16 mouse cellular contexts compared by ENCODE assay signal in genomic region chr16:50672713-50673112, GRCm38 (mm10).
DNase-seq lines count a peak whose midpoint lies in the region; ATAC-seq and TF ChIP-seq lines count a peak whose summit lies in the region.
"Had no signal": no experiment of that assay in that cellular context is flagged by ENCODE, and none has a peak within 500 bp of the region (broad histone marks: within the 10 kb centered on the region; RNA-seq: fewer than 3 reads in every experiment).

No protein-coding gene starts in this region.

- H3K4me3 ChIP-seq in intestine, postnatal 0 days (ENCODE audit: low read depth, low read length), result no peak overlapping the region
- no peak overlapping the region for H3K4me3 ChIP-seq in intestine, embryonic 16.5 days (ENCODE audit: low read length)
- H3K4me3 ChIP-seq in lung, embryonic 14.5 days (ENCODE audit: low read depth, low read length), result no peak overlapping the region
- H3K4me3 ChIP-seq in CH12.LX (replicated peaks in 1 of 3; ENCODE audit: low read depth in 2 of 3, low read length in 2 of 3, poor library complexity in 1 of 3), result no peak overlapping the region
- H3K4me3 ChIP-seq: embryonic facial prominence, embryonic 13.5 days; forebrain, embryonic 10.5 days; limb, embryonic 10.5 days had no signal

- TF ChIP-seq RAD21 in CH12.LX (IDR thresholded peaks at IDR 0.05; ENCODE audit: low read depth, low read length), result peak; percentile 26

- no peak overlapping the region for H3K4me2 ChIP-seq in intestine, postnatal 0 days (replicated peaks; ENCODE audit: low read depth)
- no peak overlapping the region for H3K4me2 ChIP-seq in intestine, embryonic 16.5 days (ENCODE audit: low read depth, low read length)
- H3K4me2 ChIP-seq in lung, embryonic 14.5 days, result no peak overlapping the region
- no peak overlapping the region for H3K4me2 ChIP-seq in CH12.LX (ENCODE audit: insufficient read depth, low read depth, poor library complexity, severe bottlenecking)
- H3K4me2 ChIP-seq: embryonic facial prominence, embryonic 13.5 days had no signal

- ATAC-seq in intestine, postnatal 0 days, result no peak
- no peak for ATAC-seq in intestine, embryonic 16.5 days
- no peak for ATAC-seq in lung, embryonic 14.5 days (ENCODE audit: insufficient read depth)
- ATAC-seq in Patski, result no peak
- ATAC-seq in megakaryocyte progenitor cell, adult 5-6 weeks (replicated peaks; ENCODE audit: poor library complexity), result no peak

- H3K36me3 ChIP-seq in intestine, postnatal 0 days (ENCODE audit: control insufficient read depth, insufficient read depth), result no peaks in the 10 kb centered on the region
- H3K36me3 ChIP-seq in intestine, embryonic 16.5 days (ENCODE audit: control insufficient read depth, insufficient read depth, low read length), result no peaks in the 10 kb centered on the region
- H3K36me3 ChIP-seq in lung, embryonic 14.5 days (ENCODE audit: insufficient read depth), result no peaks in the 10 kb centered on the region
- no peaks in the 10 kb centered on the region for H3K36me3 ChIP-seq in CH12.LX (replicated peaks in 1 of 2; ENCODE audit: control insufficient read depth in 1 of 2, insufficient read depth in 1 of 2, low read length in 1 of 2)
- H3K36me3 ChIP-seq: embryonic facial prominence, embryonic 13.5 days; forebrain, embryonic 10.5 days; limb, embryonic 10.5 days had no signal

- POLR2A ChIA-PET in Patski (lab: Charles Lee), result no interaction called here

- TF ChIP-seq POLR2A in CH12.LX (IDR thresholded peaks at IDR 0.05; ENCODE audit: low read depth, low read length), result no peak

- CTCF ChIA-PET in Patski (lab: Charles Lee), result interaction anchor here (0.9 to 1.3 kb wide), 2 partner anchors 15 to 263 kb away, joined by 3 read pairs; no protein-coding TSS in a partner anchor

- H3K27me3 ChIP-seq in intestine, postnatal 0 days (replicated peaks; ENCODE audit: control insufficient read depth, insufficient read depth, low read length), result no peaks in the 10 kb centered on the region
- no peaks in the 10 kb centered on the region for H3K27me3 ChIP-seq in intestine, embryonic 16.5 days (replicated peaks; ENCODE audit: control insufficient read depth, insufficient read depth, low read length)
- no peaks in the 10 kb centered on the region for H3K27me3 ChIP-seq in lung, embryonic 14.5 days (ENCODE audit: insufficient read depth, low read length)
- H3K27me3 ChIP-seq in CH12.LX (replicated peaks) (no peaks in the 10 kb centered on the region), Patski (peaks cover 21% of the 10 kb centered on the region)
- H3K27me3 ChIP-seq: embryonic facial prominence, embryonic 13.5 days had no signal

- 50% methylated on average over 5 of the region's 5 CpGs for WGBS in intestine, postnatal 0 days
- 67% methylated on average over 5 of the region's 5 CpGs for WGBS in intestine, embryonic 16.5 days
- WGBS in lung, embryonic 14.5 days, result 68% methylated on average over 5 of the region's 5 CpGs

- dilution Hi-C loops in CH12.LX (cut with MboI; ENCODE audit: extremely low pct_ligation_motif_present, extremely low pct_unique_long_range_greater_than_20kb, low sequenced_read_pairs), result no loop called here

- peak; percentile 7 for DNase-seq in lung, embryonic 14.5 days
- no peak for DNase-seq in lung, postnatal 4 days
- DNase-seq in CH12.LX (ENCODE audit: extremely low read depth) (no peak), Patski (ENCODE audit: low read depth, low spot score) (no peak)
- DNase-seq in embryo, embryonic 10 days (ENCODE audit: low spot score), result no peak
- DNase-seq: adrenal gland, postnatal 14 days; cerebellum, postnatal 36 days; gastrocnemius, postnatal 14 days; thymus, postnatal 25 days had no signal

- H3K9me3 ChIP-seq in intestine, postnatal 0 days (ENCODE audit: control insufficient read depth), result no peaks in the 10 kb centered on the region
- no peaks in the 10 kb centered on the region; the same call in 1 of the 2 replicates for H3K9me3 ChIP-seq in intestine, embryonic 16.5 days (ENCODE audit: control insufficient read depth, low read length)
- H3K9me3 ChIP-seq in lung, embryonic 14.5 days (ENCODE audit: low read depth, low read length), result no peaks in the 10 kb centered on the region
- H3K9me3 ChIP-seq in CH12.LX (replicated peaks; ENCODE audit: low read length), result no peaks in the 10 kb centered on the region
- H3K9me3 ChIP-seq: embryonic facial prominence, embryonic 13.5 days; forebrain, embryonic 10.5 days; limb, embryonic 10.5 days had no signal

- H3K9ac ChIP-seq in intestine, postnatal 0 days (ENCODE audit: low read depth, low read length), result no peak overlapping the region
- H3K9ac ChIP-seq in intestine, embryonic 16.5 days (ENCODE audit: low read depth, low read length), result no peak overlapping the region
- no peak overlapping the region for H3K9ac ChIP-seq in lung, embryonic 14.5 days
- no peak overlapping the region for H3K9ac ChIP-seq in CH12.LX (ENCODE audit: insufficient read depth, low read depth)
- H3K9ac ChIP-seq: embryonic facial prominence, embryonic 13.5 days; liver, embryonic 14.5 days had no signal

- H3K79me2 ChIP-seq in CH12.LX (replicated peaks; ENCODE audit: control insufficient read depth, extremely low read depth, insufficient read depth, poor library complexity, severe bottlenecking), result no peaks in the 10 kb centered on the region

- H3K4me1 ChIP-seq in intestine, postnatal 0 days (replicated peaks; ENCODE audit: control insufficient read depth, insufficient read depth, low read length), result no peaks in the 10 kb centered on the region
- H3K4me1 ChIP-seq in intestine, embryonic 16.5 days (ENCODE audit: control insufficient read depth, insufficient read depth, low read length), result no peaks in the 10 kb centered on the region
- no peaks in the 10 kb centered on the region for H3K4me1 ChIP-seq in lung, embryonic 14.5 days (ENCODE audit: insufficient read depth)
- 0 out of 4 replicates have a peak, but pooled peaks cover 0 to 1% of the 10 kb centered on the region in 2 experiments for H3K4me1 ChIP-seq in CH12.LX (ENCODE audit: control insufficient read depth in 1 of 2, insufficient read depth in 2 of 2)
- H3K4me1 ChIP-seq: embryonic facial prominence, embryonic 13.5 days; forebrain, embryonic 10.5 days; limb, embryonic 10.5 days had no signal

- peak; percentile 49 for TF ChIP-seq CTCF in intestine, postnatal 0 days (IDR thresholded peaks at IDR 0.05; ENCODE audit: low read depth)
- no peak; the same call in 1 of the 2 replicates for TF ChIP-seq CTCF in lung, embryonic 14.5 days (IDR thresholded peaks at IDR 0.05; ENCODE audit: low read depth)
- TF ChIP-seq CTCF in CH12.LX (conservative IDR thresholded peaks at IDR 0.05 in 1 of 2, IDR thresholded peaks at IDR 0.05 in 1 of 2; ENCODE audit: low read depth in 2 of 2, low read length in 2 of 2) (peak in 1 of 2 experiments; percentile 60; a peak in 2 of 4 replicates), Patski (IDR thresholded peaks at IDR 0.05) (peak; percentile 13)

- H3K27ac ChIP-seq in intestine, postnatal 0 days (ENCODE audit: low read depth, low read length), result no peak overlapping the region
- no peak overlapping the region for H3K27ac ChIP-seq in intestine, embryonic 16.5 days (ENCODE audit: low read length)
- no peak overlapping the region for H3K27ac ChIP-seq in lung, embryonic 14.5 days (ENCODE audit: low read depth)
- H3K27ac ChIP-seq in CH12.LX (ENCODE audit: insufficient read depth, low read depth), result no peak overlapping the region
- H3K27ac ChIP-seq: embryonic facial prominence, embryonic 13.5 days; forebrain, embryonic 10.5 days; limb, embryonic 10.5 days; liver, embryonic 14.5 days had no signal

- in situ Hi-C loops in CH12.LX (cut with MboI; ENCODE audit: low pct_ligation_motif_present, low pct_unique_long_range_greater_than_20kb, low sequenced_read_pairs), result no loop called here
- in situ Hi-C loops in Patski (cut with MboI; ENCODE audit: low pct_unique_long_range_greater_than_20kb), result no loop called here

- no peak for TF ChIP-seq EP300 in CH12.LX (IDR thresholded peaks at IDR 0.05; ENCODE audit: low read length)

TF ChIP-seq in CH12.LX, 34 proteins besides CTCF, POLR2A, EP300 and RAD21:
- TF ChIP-seq SMC3 (IDR thresholded peaks at IDR 0.05; ENCODE audit: low read depth, low read length), result peak; percentile 55
- no peak for TF ChIP-seq MXI1 (IDR thresholded peaks at IDR 0.05; ENCODE audit: low read depth, low read length)
